Mouse (Mus musculus): Measurements from ENCODE around the gene Zfp748.

The Zfp748 gene

GRCm38 (mm10) chr13:67553730-67554129 lies at the start of gene Zfp748:
Gene Zfp748 (minus strand): TSS chr13:67553830.
- DNase-seq (ENCODE audit: low read depth, low spot score), result no peak

GRCm38 (mm10) chr13:67572591-67573189 lies 19.1 kb upstream of the Zfp748 start:
- DNase-seq (ENCODE audit: low read depth, low spot score), result no peak

- peak; percentile 87 for DNase-seq (ENCODE audit: low read depth, low spot score)
Measured at GRCm38 (mm10) chr13:67552505-67553346, 904 bp downstream of the Zfp748 start.

- no peak for DNase-seq (ENCODE audit: low read depth, low spot score)
Measured at GRCm38 (mm10) chr13:67545941-67546340, 7.7 kb downstream of the Zfp748 start.

GRCm38 (mm10) chr13:67527049-67527730 lies 26.4 kb downstream of the Zfp748 start:
- DNase-seq (ENCODE audit: low read depth, low spot score), result no peak

- DNase-seq (ENCODE audit: low read depth, low spot score), result peak; percentile 94
Measured at GRCm38 (mm10) chr13:67525753-67526410, 27.7 kb downstream of the Zfp748 start, which contains the start of the genes Gm26965 and Zfp87. Gene Gm26965 (minus strand): TSS chr13:67526151. Gene Zfp87 (minus strand): TSS chr13:67526177.

GRCm38 (mm10) chr13:67500908-67501307 lies 52.7 kb downstream of the Zfp748 start:
- no peak for DNase-seq (ENCODE audit: low read depth, low spot score)

- DNase-seq (ENCODE audit: low read depth, low spot score), result peak; percentile 80
Measured at GRCm38 (mm10) chr13:67500084-67500719, 53.4 kb downstream of the Zfp748 start, which contains the start of gene Zfp58. Gene Zfp58 (minus strand): TSS chr13:67500555.

- no peak for DNase-seq (ENCODE audit: low read depth, low spot score)
Measured at GRCm38 (mm10) chr13:67495631-67496030, 58.0 kb downstream of the Zfp748 start.
